Mouse (Mus musculus) erythroblast, embryonic 14.5 days (primary cell): Measurements from ENCODE around the gene Rsph3a.
"Not testable (repeated sequence)": the region's sequence is repeated elsewhere in the genome, so short reads cannot be mapped to it uniquely, and the experiment has no call there.

Source experiments
- GATA1 ChIP-seq: IDR thresholded peaks from 2 replicates; pipeline ENCODE4 v1.6.1; 2012; ENCODE audit warnings: low read length, inconsistent platforms, mixed read lengths
- TAL1 ChIP-seq: IDR thresholded peaks from 3 replicates; pipeline ENCODE4 v1.6.1; 2012; ENCODE audit warnings: low read length, inconsistent platforms, mixed read lengths

GRCm38 (mm10) chr17:7957242-7957641 lies 11.8 kb downstream of the Rsph3a start:
- TF ChIP-seq GATA1, TAL1: not testable (repeated sequence)
